In the genomic region with DNA sequence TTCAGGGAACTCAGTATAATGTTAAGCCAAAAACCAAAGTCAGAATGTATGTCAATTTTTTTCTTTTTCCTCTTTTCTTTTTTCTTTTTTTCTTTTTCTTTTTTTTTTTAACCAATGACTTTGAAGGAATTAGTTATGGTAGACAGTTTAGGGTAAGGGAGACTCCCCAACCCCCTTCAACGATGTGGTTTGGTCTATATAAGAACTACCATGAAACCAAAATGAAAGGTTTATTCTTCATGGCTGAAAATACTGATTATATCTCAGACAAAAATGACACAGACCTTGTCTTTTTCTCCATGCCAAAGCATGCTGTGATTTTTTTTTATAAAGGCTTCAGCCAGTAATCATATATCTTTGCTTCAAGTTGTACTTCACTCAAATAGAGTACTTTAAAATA, we compare ENCODE assay signal across 18 mouse cellular contexts.
"Had no signal": no experiment of that assay in that cellular context is flagged by ENCODE, and none has a peak within 500 bp of the region (broad histone marks: within the 10 kb centered on the region; RNA-seq: fewer than 3 reads in every experiment).

No protein-coding gene starts in this region.

- H3K27me3 ChIP-seq: midbrain, embryonic 13.5 days; neural tube, embryonic 13.5 days; neural tube, embryonic 15.5 days; stomach, embryonic 15.5 days had no signal

- H3K4me2 ChIP-seq: lung, embryonic 14.5 days; midbrain, embryonic 13.5 days; neural tube, embryonic 13.5 days; neural tube, embryonic 15.5 days; stomach, embryonic 15.5 days had no signal

- H3K9ac ChIP-seq: liver, embryonic 14.5 days; lung, embryonic 14.5 days; midbrain, embryonic 13.5 days; neural tube, embryonic 13.5 days; neural tube, embryonic 15.5 days; stomach, embryonic 15.5 days had no signal

- H3K9me3 ChIP-seq: midbrain, embryonic 10.5 days; midbrain, embryonic 13.5 days; neural tube, embryonic 13.5 days; neural tube, embryonic 15.5 days; stomach, embryonic 15.5 days had no signal

- H3K36me3 ChIP-seq: midbrain, embryonic 10.5 days; midbrain, embryonic 13.5 days; neural tube, embryonic 13.5 days; neural tube, embryonic 15.5 days; stomach, embryonic 15.5 days had no signal

- H3K4me3 ChIP-seq: midbrain, embryonic 10.5 days; midbrain, embryonic 13.5 days; myocyte; neural tube, embryonic 13.5 days; neural tube, embryonic 15.5 days; stomach, embryonic 15.5 days had no signal

- H3K27ac ChIP-seq: liver, embryonic 14.5 days; midbrain, embryonic 10.5 days; midbrain, embryonic 13.5 days; neural tube, embryonic 13.5 days; neural tube, embryonic 15.5 days; stomach, embryonic 15.5 days; stomach, postnatal 0 days had no signal

- DNase-seq: lung, adult 18-20 months; lung, embryonic 14.5 days; lung, postnatal 10 days; lung, postnatal 4 days; retina, postnatal 1 day; right cerebral cortex, postnatal 14 days; thymus, adult 18-20 months; thymus, postnatal 14 days; thymus, postnatal 36 days had no signal

- H3K4me1 ChIP-seq: stomach, embryonic 15.5 days had no signal

- ATAC-seq: midbrain, embryonic 13.5 days; midbrain, embryonic 16.5 days had no signal
